In genomic region chr13:42149328-42150071, GRCm38 (mm10) we compare ENCODE assay signal across 9 mouse cellular contexts.
DNase-seq lines count a peak whose midpoint lies in the region; ATAC-seq lines count a peak whose summit lies in the region.
"Had no signal": no experiment of that assay in that cellular context is flagged by ENCODE, and none has a peak within 500 bp of the region (broad histone marks: within the 10 kb centered on the region; RNA-seq: fewer than 3 reads in every experiment).

No protein-coding gene starts in this region.

- H3K9me3 ChIP-seq in heart, embryonic 10.5 days = no peaks in the 10 kb centered on the region
- no peaks in the 10 kb centered on the region for H3K9me3 ChIP-seq in limb, embryonic 12.5 days

- peaks cover 2% of the 10 kb centered on the region for H3K36me3 ChIP-seq in heart, embryonic 10.5 days
- H3K36me3 ChIP-seq in limb, embryonic 12.5 days = peaks cover 3% of the 10 kb centered on the region; the same call in 1 of the 2 replicates

- H3K27me3 ChIP-seq in heart, embryonic 10.5 days (ENCODE audit: insufficient read depth, poor library complexity, severe bottlenecking) = no peaks in the 10 kb centered on the region
- H3K27me3 ChIP-seq in limb, embryonic 12.5 days = no peaks in the 10 kb centered on the region

- 38% methylated on average over 9 of the region's 9 CpGs for WGBS in heart, embryonic 10.5 days
- 44% methylated on average over 9 of the region's 9 CpGs for WGBS in limb, embryonic 12.5 days

- no peak for DNase-seq in heart, embryonic 10.5 days (ENCODE audit: low spot score)
- no peak for DNase-seq in heart, adult 18-20 months
- peak; percentile 28 for DNase-seq in thymus, postnatal 4 days
- DNase-seq in thymus, adult 18-20 months = no peak
- DNase-seq in retina, postnatal 1 day = no peak
- DNase-seq in lung, postnatal 36 days = no peak
- no peak for DNase-seq in spleen, postnatal 4 days (ENCODE audit: low spot score in 2 of 2)
- DNase-seq: lung, postnatal 10 days had no signal

- H3K27ac ChIP-seq in heart, embryonic 10.5 days = peak overlapping the region; percentile 79
- H3K27ac ChIP-seq in limb, embryonic 12.5 days = peak overlapping the region; percentile 23; the same call in 1 of the 2 replicates

- no peak for ATAC-seq in limb, embryonic 12.5 days (ENCODE audit: insufficient number of reproducible peaks, insufficient read depth, low FRiP score, low TSS enrichment, low read depth)

- H3K4me2 ChIP-seq in limb, embryonic 12.5 days = no peak overlapping the region

- peaks cover 30% of the 10 kb centered on the region for H3K4me1 ChIP-seq in heart, embryonic 10.5 days
- H3K4me1 ChIP-seq in limb, embryonic 12.5 days (replicated peaks) = peaks cover 30% of the 10 kb centered on the region

- 0 out of 2 replicates have a peak overlapping the region, but pooled peaks have one; percentile 3 for H3K4me3 ChIP-seq in heart, embryonic 10.5 days
- H3K4me3 ChIP-seq in limb, embryonic 12.5 days (replicated peaks) = no peak overlapping the region

- H3K9ac ChIP-seq in limb, embryonic 12.5 days (replicated peaks) = no peak overlapping the region
